Mouse (Mus musculus) liver, postnatal 0 days (tissue): ENCODE measurements around the gene Ubap1. TPM values are rescaled to one million over a fixed set of nuclear protein-coding genes. Genes with fewer than 3 reads are reported as not detected.

Experiments used
- ATAC-seq: fragments of 200-750 bp; cut with Nextera tagmentation; 2 replicates; pipeline ENCODE4 v1.8.0; 2017; ENCODE audit warnings: mild to moderate bottlenecking, moderate library complexity
- DNase-seq: peaks from one replicate; pipeline ENCODE4 v3.0.0-alpha.2; 2016
- H3K27ac ChIP-seq: fragments of 300-500 bp; sonication (generic); 2 replicates; pipeline ENCODE4 v1.5.1; 2014; ENCODE audit warnings: antibody characterized with exemption, moderate library complexity, mild to moderate bottlenecking, low read depth
- H3K27me3 ChIP-seq: fragments of 300-500 bp; sonication (generic); 2 replicates; pipeline ENCODE4 v1.6.1; 2014; ENCODE audit warnings: low read length, control low read depth, mixed read lengths; ENCODE audit not compliant: insufficient read depth
- H3K36me3 ChIP-seq: fragments of 300-500 bp; sonication (generic); replicated peaks from 2 replicates; pipeline ENCODE4 v1.6.1; 2014; ENCODE audit warnings: mild to moderate bottlenecking, control low read depth, low read length, moderate library complexity, mixed read lengths; ENCODE audit not compliant: insufficient read depth
- H3K4me1 ChIP-seq: fragments of 300-500 bp; sonication (generic); 2 replicates; pipeline ENCODE4 v1.6.1; 2014; ENCODE audit warnings: antibody characterized with exemption, mild to moderate bottlenecking, control low read depth; ENCODE audit not compliant: insufficient read depth
- H3K4me2 ChIP-seq: fragments of 300-500 bp; sonication (generic); 2 replicates; pipeline ENCODE4 v1.6.1; 2014; ENCODE audit warnings: low read depth, mild to moderate bottlenecking, low read length, moderate library complexity, mixed read lengths
- H3K4me3 ChIP-seq: fragments of 300-500 bp; sonication (generic); 2 replicates; pipeline ENCODE4 v1.5.1; 2014; ENCODE audit warnings: low read depth, low read length
- H3K9ac ChIP-seq: fragments of 300-500 bp; sonication (generic); replicated peaks from 2 replicates; pipeline ENCODE4 v1.6.1; 2014; ENCODE audit warnings: mild to moderate bottlenecking, moderate library complexity
- H3K9me3 ChIP-seq: fragments of 300-500 bp; sonication (generic); 2 replicates; pipeline ENCODE4 v1.6.1; 2016; ENCODE audit warnings: mild to moderate bottlenecking, control low read depth, low read length, mixed read lengths
- CTCF ChIP-seq: sonication (generic); IDR thresholded peaks from 2 replicates; pipeline ENCODE4 v1.5.1; 2016; ENCODE audit warnings: antibody characterized with exemption, low read depth
- EP300 ChIP-seq: IDR thresholded peaks from 2 replicates; pipeline ENCODE4 v1.6.1; 2016; ENCODE audit warnings: antibody characterized with exemption, low read depth, mild to moderate bottlenecking
- WGBS: fragments of 180-500 bp; shearing (Covaris S2); extraction: QIAGEN DNeasy Blood & Tissue Kit; methylation state at CpG from one replicate; pipeline ENCODE4 v1.1.7; 2014; ENCODE audit not compliant: insufficient replicate concordance; 5-methylcytosine and 5-hydroxymethylcytosine counted together
- polyA plus RNA-seq: library from polyadenylated mRNA; unstranded; fragments of >200 nt; fragmentation: Nextera tagmentation; extraction: Ambion mirVana; gene quantifications from 2 replicates; pipeline ENCODE4 v1.2.1, GENCODE M21; 2015

Ubap1 gene
- polyA plus RNA-seq, 1 experiment from 2014 or later, result 25.6 TPM

- Histone ChIP-seq H3K27me3 (no peaks in the 10 kb centered on the region), H3K27ac (no peak overlapping the region), H3K9me3 (no peaks in the 10 kb centered on the region), H3K4me2 (no peak overlapping the region), H3K36me3 (no peaks in the 10 kb centered on the region; the same call in 1 of the 2 replicates), H3K4me1 (peaks cover 20% of the 10 kb centered on the region), H3K9ac (no peak overlapping the region), H3K4me3 (no peak overlapping the region)
- DNase-seq, result no peak
- no peak for ATAC-seq
- whole genome bisulfite sequencing, result 87% methylated on average over 3 of the region's 3 CpGs
- TF ChIP-seq CTCF (no peak), EP300 (no peak)
Measured at GRCm38 (mm10) chr4:41361059-41361458, 12.3 kb downstream of the Ubap1 start.

- 69% methylated on average over 4 of the region's 4 CpGs for WGBS
- TF ChIP-seq CTCF, result no peak
- TF ChIP-seq EP300, result peak; percentile 78
- Histone ChIP-seq H3K9ac (no peak overlapping the region), H3K36me3 (peaks cover 26% of the 10 kb centered on the region), H3K27me3 (no peaks in the 10 kb centered on the region), H3K4me2 (0 out of 2 replicates have a peak overlapping the region, but pooled peaks have one; percentile 18), H3K4me1 (peaks cover 9% of the 10 kb centered on the region), H3K27ac (peak overlapping the region; percentile 31; the same call in 1 of the 2 replicates), H3K4me3 (no peak overlapping the region), H3K9me3 (no peaks in the 10 kb centered on the region)
- ATAC-seq (peak; percentile 85), DNase-seq (peak; percentile 41)
Measured at GRCm38 (mm10) chr4:41368198-41368597, 19.4 kb downstream of the Ubap1 start.

GRCm38 (mm10) chr4:41369702-41370437, 21.1 kb downstream of the Ubap1 start:
- no peak for ATAC-seq
- WGBS, result 84% methylated on average over 9 of the region's 9 CpGs
- H3K27me3 ChIP-seq, result no peaks in the 10 kb centered on the region
- no peak overlapping the region for H3K4me3 ChIP-seq
- H3K4me2 ChIP-seq, result no peak overlapping the region
- H3K27ac ChIP-seq, result no peak overlapping the region
- H3K9me3 ChIP-seq, result no peaks in the 10 kb centered on the region
- no peak for TF ChIP-seq EP300
- no peak for TF ChIP-seq CTCF
- peaks cover 6% of the 10 kb centered on the region for H3K4me1 ChIP-seq
- no peak overlapping the region for H3K9ac ChIP-seq
- peaks cover 37% of the 10 kb centered on the region for H3K36me3 ChIP-seq
- DNase-seq, result no peak

- ATAC-seq, result no peak
Measured at GRCm38 (mm10) chr4:41377567-41377966, 28.8 kb downstream of the Ubap1 start.

GRCm38 (mm10) chr4:41381213-41381950, 32.6 kb downstream of the Ubap1 start:
- TF ChIP-seq CTCF, result no peak
- TF ChIP-seq EP300, result peak; percentile 41; the same call in 1 of the 2 replicates
- Histone ChIP-seq H3K9ac (no peak overlapping the region), H3K4me1 (peaks cover 4% of the 10 kb centered on the region; the same call in 1 of the 2 replicates), H3K9me3 (no peaks in the 10 kb centered on the region), H3K27ac (no peak overlapping the region), H3K4me2 (no peak overlapping the region), H3K4me3 (no peak overlapping the region), H3K27me3 (no peaks in the 10 kb centered on the region), H3K36me3 (peaks cover 57% of the 10 kb centered on the region)
- DNase-seq (no peak), ATAC-seq (no peak)
- WGBS, result 60% methylated on average over 5 of the region's 5 CpGs

More at GRCm38 (mm10) chr4:41377567-41377966, 28.8 kb downstream of the Ubap1 start:
- TF ChIP-seq CTCF (no peak), EP300 (no peak)
- Histone ChIP-seq H3K27ac (no peak overlapping the region), H3K36me3 (peaks cover 59% of the 10 kb centered on the region), H3K4me3 (no peak overlapping the region), H3K27me3 (no peaks in the 10 kb centered on the region), H3K9ac (no peak overlapping the region), H3K4me1 (peaks cover 4% of the 10 kb centered on the region; the same call in 1 of the 2 replicates), H3K9me3 (no peaks in the 10 kb centered on the region), H3K4me2 (no peak overlapping the region)
- no peak for DNase-seq

- no peaks in the 10 kb centered on the region for H3K27me3 ChIP-seq
- TF ChIP-seq EP300, result no peak
- no peak for TF ChIP-seq CTCF
- no peak overlapping the region for H3K4me2 ChIP-seq
- ATAC-seq, result no peak
- H3K27ac ChIP-seq, result peak overlapping the region; percentile 89; the same call in 1 of the 2 replicates
- H3K4me3 ChIP-seq, result no peak overlapping the region
- WGBS, result 66% methylated on average over 1 of the region's 1 CpGs
- no peak for DNase-seq
- H3K9me3 ChIP-seq, result no peaks in the 10 kb centered on the region
- no peak overlapping the region for H3K9ac ChIP-seq
- peaks cover 9% of the 10 kb centered on the region for H3K4me1 ChIP-seq
- peaks cover 58% of the 10 kb centered on the region for H3K36me3 ChIP-seq
Measured at GRCm38 (mm10) chr4:41386412-41386975, 37.7 kb downstream of the Ubap1 start.
